Mouse (Mus musculus) forebrain, embryonic 14.5 days (tissue): Measurements from ENCODE around the gene Pml. TPM values are rescaled to one million over a fixed set of nuclear protein-coding genes. Genes with fewer than 3 reads are reported as not detected.
A peak's percentile ranks its signal among the peaks of the same experiment; 100 is the strongest.

Experiments used
- ATAC-seq: fragments of 200-750 bp; cut with Nextera tagmentation; 2 replicates; pipeline ENCODE4 v1.8.0; 2017; ENCODE audit warnings: mild to moderate bottlenecking, moderate library complexity
- DNase-seq: peaks from one replicate; pipeline ENCODE4 v3.0.0-alpha.2; 2015; ENCODE audit warnings: low spot score
- H3K27ac ChIP-seq: fragments of 300-500 bp; sonication (generic); 2 replicates; pipeline ENCODE4 v1.5.1; 2014; ENCODE audit warnings: low read depth, mild to moderate bottlenecking, control low read depth, low read length, moderate library complexity
- H3K27me3 ChIP-seq: fragments of 300-500 bp; sonication (generic); replicated peaks from 2 replicates; pipeline ENCODE4 v1.6.1; 2014; ENCODE audit warnings: low read length, control low read depth, mixed read lengths; ENCODE audit not compliant: control insufficient read depth, insufficient read depth
- H3K36me3 ChIP-seq: fragments of 300-500 bp; sonication (generic); 2 replicates; pipeline ENCODE4 v1.6.1; 2014; ENCODE audit warnings: low read length, control low read depth; ENCODE audit not compliant: control insufficient read depth, insufficient read depth
- H3K4me1 ChIP-seq: fragments of 300-500 bp; sonication (generic); 2 replicates; pipeline ENCODE4 v1.6.1; 2014; ENCODE audit warnings: antibody characterized with exemption, low read length, control low read depth; ENCODE audit not compliant: control insufficient read depth, insufficient read depth
- H3K4me2 ChIP-seq: fragments of 300-500 bp; sonication (generic); 2 replicates; pipeline ENCODE4 v1.6.1; 2014; ENCODE audit warnings: mild to moderate bottlenecking, control low read depth, low read length
- H3K4me3 ChIP-seq: fragments of 300-500 bp; sonication (generic); 2 replicates; pipeline ENCODE4 v1.5.1; 2014; ENCODE audit warnings: low read depth, low read length, control low read depth
- H3K9ac ChIP-seq: fragments of 300-500 bp; sonication (generic); 2 replicates; pipeline ENCODE4 v1.6.1; 2014; ENCODE audit warnings: mild to moderate bottlenecking, low read length, control low read depth, moderate library complexity
- H3K9me3 ChIP-seq: fragments of 300-500 bp; sonication (generic); replicated peaks from 2 replicates; pipeline ENCODE4 v1.6.1; 2016; ENCODE audit warnings: low read length, control low read depth, mixed read lengths; ENCODE audit not compliant: control insufficient read depth
- WGBS: fragments of 180-500 bp; shearing (Covaris S2); extraction: QIAGEN DNeasy Blood & Tissue Kit; methylation state at CpG from one replicate; pipeline ENCODE4 v1.1.7; 2014; 5-methylcytosine and 5-hydroxymethylcytosine counted together
- polyA plus RNA-seq: library from polyadenylated mRNA; unstranded; fragments of >200 nt; fragmentation: Nextera tagmentation; extraction: Ambion mirVana; gene quantifications from 2 replicates; pipeline ENCODE4 v1.2.1, GENCODE M21; 2014

Pml gene
- polyA plus RNA-seq, result 5.3 and 6.0 TPM in 2 replicates

DNA sequence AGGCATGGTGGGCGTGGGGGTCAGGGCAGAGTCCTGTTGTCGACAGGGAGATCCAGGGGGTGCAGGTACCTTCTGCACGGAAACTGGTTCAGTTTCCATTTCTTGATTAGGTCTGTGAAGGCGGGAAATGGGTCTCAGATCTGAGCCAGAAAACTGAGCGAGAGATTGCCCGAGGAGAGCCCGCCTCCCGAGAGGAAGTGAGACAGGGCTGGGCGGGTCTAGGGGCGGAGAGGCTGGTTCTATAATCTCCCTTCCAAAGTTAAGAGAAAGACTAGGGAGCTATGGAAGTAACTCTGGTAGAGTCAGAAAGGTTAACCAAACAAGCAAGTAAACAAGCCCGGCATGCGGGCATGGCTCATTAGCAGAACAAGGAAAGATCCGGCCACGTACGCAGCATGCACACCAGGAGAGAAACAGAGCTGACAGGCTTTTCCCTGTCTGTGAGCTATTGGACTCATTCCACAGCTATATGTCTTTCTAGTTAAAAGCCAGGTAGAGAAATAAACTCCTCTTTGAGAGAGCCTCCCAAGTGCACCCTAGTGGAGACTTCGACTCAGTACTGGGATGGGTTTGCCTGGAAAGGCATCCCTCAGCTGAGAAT lies at the start of gene Pml:
Gene Pml (minus strand): TSS at position 195 of the 601 bp plus-strand sequence.
- peaks cover 9% of the 10 kb centered on the region for H3K4me1 ChIP-seq
- DNase-seq (peak; percentile 67), ATAC-seq (no peak; the same call in 1 of the 2 replicates)
- peak within 1 kb of the TSS; percentile 54 for H3K9ac ChIP-seq
- peak within 1 kb of the TSS; percentile 35; the same call in 1 of the 2 replicates for H3K27ac ChIP-seq
- 2% methylated on average over 16 of the region's 16 CpGs for WGBS
- no peaks in the 10 kb centered on the region for H3K9me3 ChIP-seq
- H3K36me3 ChIP-seq, result no peaks in the 10 kb centered on the region
- peak within 1 kb of the TSS; percentile 63 for H3K4me2 ChIP-seq
- no peaks in the 10 kb centered on the region for H3K27me3 ChIP-seq
- H3K4me3 ChIP-seq, result peak within 1 kb of the TSS; percentile 41

DNA sequence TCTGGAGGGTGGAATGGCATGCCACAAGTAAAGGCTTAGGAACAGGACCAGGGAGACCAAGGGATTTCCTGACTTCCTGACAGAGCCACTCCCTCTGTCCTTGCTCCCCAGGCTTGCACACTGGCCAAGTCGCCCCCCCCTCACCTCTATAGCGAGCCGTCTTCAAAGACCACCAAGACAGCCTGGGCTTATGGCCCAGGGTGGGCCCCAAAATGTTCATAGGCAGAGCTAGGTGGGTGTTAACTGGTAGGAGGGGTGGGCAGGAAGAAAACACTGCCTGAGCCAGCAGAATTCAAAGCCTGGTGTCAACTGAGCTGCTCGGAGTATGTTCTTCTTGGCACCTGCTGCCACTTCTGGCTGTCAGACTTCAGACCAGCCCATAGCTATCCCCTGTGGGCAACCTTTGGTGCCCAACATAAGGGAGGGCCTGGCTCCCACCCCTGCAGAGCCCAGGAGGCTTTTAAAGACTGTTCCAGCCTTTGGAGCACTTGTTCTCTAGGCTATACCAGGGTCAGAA lies 48.4 kb upstream of the Pml start:
- no peak overlapping the region for H3K27ac ChIP-seq
- no peaks in the 10 kb centered on the region for H3K36me3 ChIP-seq
- DNase-seq, result no peak
- no peak overlapping the region for H3K4me2 ChIP-seq
- H3K4me3 ChIP-seq, result no peak overlapping the region
- 0 out of 2 replicates have a peak, but pooled peaks cover 3% of the 10 kb centered on the region for H3K4me1 ChIP-seq
- no peak overlapping the region for H3K9ac ChIP-seq
- 56% methylated on average over 4 of the region's 4 CpGs for WGBS
- no peaks in the 10 kb centered on the region for H3K27me3 ChIP-seq
- H3K9me3 ChIP-seq, result no peaks in the 10 kb centered on the region
- ATAC-seq, result no peak

DNA sequence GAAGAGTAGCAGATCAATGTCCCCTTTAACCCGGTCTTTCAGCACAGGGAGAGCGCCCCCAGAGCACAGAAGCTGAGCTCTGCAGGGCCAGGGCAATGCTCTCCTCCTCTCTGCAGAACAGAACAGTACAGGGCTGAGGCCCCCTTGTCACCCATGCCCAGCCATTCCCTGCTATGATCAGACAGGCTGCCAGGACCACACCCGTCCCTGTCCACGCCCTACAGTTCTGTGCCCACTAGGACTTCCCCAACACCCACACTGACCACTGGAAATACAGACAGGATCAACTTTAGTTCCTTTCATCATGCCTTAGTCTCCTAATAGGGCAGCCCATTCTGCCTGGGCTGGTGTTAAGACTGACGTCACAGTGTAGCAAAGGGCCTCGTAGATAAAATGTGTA lies 47.5 kb upstream of the Pml start:
- no peaks in the 10 kb centered on the region for H3K36me3 ChIP-seq
- H3K4me3 ChIP-seq, result no peak overlapping the region
- no peak for ATAC-seq
- H3K9ac ChIP-seq, result no peak overlapping the region
- H3K9me3 ChIP-seq, result no peaks in the 10 kb centered on the region
- DNase-seq, result no peak
- WGBS, result 96% methylated on average over 6 of the region's 6 CpGs
- H3K4me1 ChIP-seq, result 0 out of 2 replicates have a peak, but pooled peaks cover 3% of the 10 kb centered on the region
- H3K27ac ChIP-seq, result no peak overlapping the region
- no peaks in the 10 kb centered on the region for H3K27me3 ChIP-seq
- no peak overlapping the region for H3K4me2 ChIP-seq

DNA sequence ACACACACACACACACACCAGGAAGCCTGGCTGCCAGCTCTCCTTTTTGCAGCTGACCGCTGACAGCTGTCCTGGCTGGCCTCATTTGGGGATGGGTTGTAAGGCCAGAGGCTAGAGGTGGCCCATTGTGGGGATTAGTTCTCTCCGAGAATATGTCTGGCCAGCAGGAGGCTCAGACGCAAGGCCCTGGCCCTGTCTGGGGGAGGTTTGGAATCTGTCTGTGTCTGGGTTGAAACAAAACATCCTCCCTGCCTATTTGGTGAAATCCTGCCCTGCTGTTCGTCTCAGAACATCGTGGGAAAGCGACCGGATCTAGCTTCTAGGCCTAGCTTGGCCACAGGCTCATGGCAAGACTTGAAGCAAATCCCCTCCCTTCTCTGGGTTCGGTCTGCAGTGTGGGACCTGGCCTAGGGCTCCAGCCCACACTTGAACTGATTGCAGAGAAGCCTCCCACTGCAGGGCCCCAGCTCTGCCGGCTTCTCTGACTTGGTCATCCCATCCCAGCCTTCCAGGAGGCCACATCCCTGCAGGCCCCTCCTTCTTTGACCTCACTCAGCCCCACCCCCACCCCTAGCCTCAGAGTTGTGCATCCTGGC lies 46.3 kb upstream of the Pml start:
- WGBS, result 21% methylated on average over 9 of the region's 9 CpGs

DNA sequence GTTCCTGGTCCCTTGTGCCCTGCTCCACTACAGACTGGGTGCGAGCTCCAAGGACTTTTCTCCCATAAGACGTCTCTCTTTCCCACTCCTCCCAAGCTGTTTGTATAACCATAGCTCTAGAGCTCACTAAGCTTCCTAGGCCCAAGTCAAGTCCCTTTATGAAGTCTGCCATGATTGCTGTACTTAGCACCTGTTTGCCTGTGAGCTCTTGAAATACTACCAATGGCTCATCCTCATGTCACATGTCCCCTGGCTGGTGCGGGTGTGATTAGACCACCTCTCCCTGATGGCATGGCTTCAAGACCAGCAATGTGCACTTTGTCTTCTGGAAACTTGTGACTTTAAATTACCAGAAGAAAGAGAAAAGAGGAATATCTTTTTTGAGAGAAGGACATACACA lies 45.8 kb upstream of the Pml start:
- Histone ChIP-seq H3K4me1 (0 out of 2 replicates have a peak, but pooled peaks cover 3% of the 10 kb centered on the region), H3K36me3 (no peaks in the 10 kb centered on the region), H3K4me2 (no peak overlapping the region), H3K9me3 (no peaks in the 10 kb centered on the region), H3K27ac (no peak overlapping the region), H3K9ac (no peak overlapping the region), H3K4me3 (no peak overlapping the region), H3K27me3 (no peaks in the 10 kb centered on the region)
- 86% methylated on average over 3 of the region's 3 CpGs for WGBS
- DNase-seq (no peak), ATAC-seq (no peak)

More for the DNA sequence above, 46.3 kb upstream of the Pml start:
- no peak for DNase-seq
- Histone ChIP-seq H3K9ac (no peak overlapping the region), H3K9me3 (no peaks in the 10 kb centered on the region), H3K27me3 (no peaks in the 10 kb centered on the region), H3K36me3 (no peaks in the 10 kb centered on the region), H3K4me2 (no peak overlapping the region), H3K4me3 (no peak overlapping the region), H3K27ac (peak overlapping the region; percentile 14; the same call in 1 of the 2 replicates), H3K4me1 (0 out of 2 replicates have a peak, but pooled peaks cover 3% of the 10 kb centered on the region)
- no peak for ATAC-seq

DNA sequence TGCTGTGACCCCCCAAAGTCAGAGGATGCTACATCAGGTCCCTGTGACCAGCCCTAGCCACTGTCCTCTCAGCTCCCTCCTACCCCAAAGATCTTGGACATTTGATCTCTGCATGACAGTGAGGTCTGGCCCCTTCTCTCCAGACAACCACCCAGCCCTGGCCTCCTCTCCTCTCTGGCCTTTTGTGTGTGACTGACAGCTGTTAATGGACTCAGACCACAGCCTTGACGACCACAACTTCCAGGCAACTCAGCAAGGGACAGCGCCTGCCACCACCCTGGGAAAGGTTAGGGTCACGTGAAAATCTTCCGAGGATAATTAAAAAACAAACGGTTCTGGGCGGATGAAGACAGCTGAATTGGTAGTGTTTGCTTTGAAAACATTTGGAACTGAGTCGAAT lies 44.9 kb upstream of the Pml start:
- DNase-seq (no peak), ATAC-seq (no peak)
- Histone ChIP-seq H3K27me3 (no peaks in the 10 kb centered on the region), H3K4me1 (0 out of 2 replicates have a peak, but pooled peaks cover 3% of the 10 kb centered on the region), H3K9ac (no peak overlapping the region), H3K27ac (no peak overlapping the region), H3K9me3 (no peaks in the 10 kb centered on the region), H3K4me3 (no peak overlapping the region), H3K4me2 (no peak overlapping the region), H3K36me3 (no peaks in the 10 kb centered on the region)
- 72% methylated on average over 7 of the region's 7 CpGs for WGBS

DNA sequence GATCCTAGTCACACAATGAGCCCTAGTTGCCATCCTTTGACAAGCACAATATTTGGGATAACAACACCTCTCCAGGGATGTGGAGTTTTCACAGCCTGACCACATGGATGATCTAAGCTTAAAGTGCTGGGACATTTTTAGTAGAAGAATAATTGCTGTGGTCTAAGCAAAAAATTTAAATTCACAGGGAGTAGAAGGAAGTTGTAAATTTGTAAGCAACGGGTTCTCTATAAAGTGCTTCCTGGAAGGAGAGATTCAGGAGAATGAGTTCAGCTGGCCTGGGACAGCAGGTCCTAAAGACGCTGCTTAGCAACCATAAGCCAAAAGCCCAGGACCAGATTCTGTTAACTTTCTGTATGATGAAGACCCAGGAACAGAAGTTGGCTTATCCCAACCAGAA lies 40.3 kb upstream of the Pml start:
- Histone ChIP-seq H3K9ac (no peak overlapping the region), H3K36me3 (no peaks in the 10 kb centered on the region), H3K4me2 (no peak overlapping the region), H3K27me3 (no peaks in the 10 kb centered on the region), H3K27ac (no peak overlapping the region), H3K4me3 (no peak overlapping the region), H3K9me3 (no peaks in the 10 kb centered on the region), H3K4me1 (no peaks in the 10 kb centered on the region)
- no peak for ATAC-seq
- DNase-seq, result no peak
- WGBS, result 88% methylated on average over 2 of the region's 2 CpGs

DNA sequence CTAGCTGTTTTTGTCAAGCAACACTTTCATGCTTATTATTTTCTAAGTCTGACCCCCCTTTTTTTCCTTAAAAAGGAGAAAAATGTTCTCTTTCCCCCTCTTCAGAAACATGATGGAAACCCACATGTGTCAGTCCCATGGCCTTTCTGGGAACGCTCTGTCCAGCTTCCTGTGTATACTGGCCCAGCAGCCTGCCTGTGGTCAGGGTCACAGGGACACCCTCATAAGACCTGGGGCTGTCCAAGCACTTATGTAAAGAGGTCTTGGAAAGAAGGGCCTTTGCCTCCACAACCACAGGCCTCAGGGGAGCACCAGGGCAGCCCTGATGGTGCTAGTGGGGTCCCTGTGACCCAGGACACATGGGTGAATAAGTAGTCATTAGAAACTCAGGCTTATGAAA lies 39.5 kb upstream of the Pml start:
- no peaks in the 10 kb centered on the region for H3K27me3 ChIP-seq
- no peak for ATAC-seq
- WGBS, result 90% methylated on average over 1 of the region's 1 CpGs

DNA sequence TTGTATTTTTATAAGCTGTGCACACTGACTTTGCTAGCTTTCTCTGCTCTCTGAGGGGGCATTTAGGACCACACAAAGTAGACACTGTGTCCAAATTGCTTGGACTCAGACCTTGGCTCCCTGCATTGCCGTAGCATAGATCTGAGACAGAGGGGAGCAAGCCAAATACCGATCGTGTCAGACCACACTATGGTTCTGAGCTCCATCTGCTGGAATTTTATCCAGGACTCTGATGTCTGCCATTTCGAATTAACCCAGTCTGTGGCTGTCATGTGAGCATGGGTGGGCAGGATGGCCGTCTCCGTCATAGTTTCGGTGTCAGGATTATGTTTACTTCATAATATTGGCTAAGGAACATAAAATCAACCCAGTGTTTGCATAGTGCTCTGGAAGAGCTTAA lies 33.8 kb upstream of the Pml start:
- Histone ChIP-seq H3K4me3 (no peak overlapping the region), H3K9me3 (no peaks in the 10 kb centered on the region), H3K4me1 (no peaks in the 10 kb centered on the region), H3K27ac (no peak overlapping the region), H3K27me3 (no peaks in the 10 kb centered on the region), H3K36me3 (no peaks in the 10 kb centered on the region), H3K4me2 (no peak overlapping the region), H3K9ac (no peak overlapping the region)
- WGBS, result 79% methylated on average over 7 of the region's 7 CpGs
- no peak for ATAC-seq
- no peak for DNase-seq

More for the DNA sequence above, 39.5 kb upstream of the Pml start:
- Histone ChIP-seq H3K27ac (no peak overlapping the region), H3K4me1 (no peaks in the 10 kb centered on the region), H3K9ac (no peak overlapping the region), H3K4me2 (no peak overlapping the region), H3K4me3 (no peak overlapping the region), H3K9me3 (no peaks in the 10 kb centered on the region), H3K36me3 (no peaks in the 10 kb centered on the region)
- DNase-seq, result no peak
